Comparison of ENCODE assay signal across 8 mouse cellular contexts in the genomic region with DNA sequence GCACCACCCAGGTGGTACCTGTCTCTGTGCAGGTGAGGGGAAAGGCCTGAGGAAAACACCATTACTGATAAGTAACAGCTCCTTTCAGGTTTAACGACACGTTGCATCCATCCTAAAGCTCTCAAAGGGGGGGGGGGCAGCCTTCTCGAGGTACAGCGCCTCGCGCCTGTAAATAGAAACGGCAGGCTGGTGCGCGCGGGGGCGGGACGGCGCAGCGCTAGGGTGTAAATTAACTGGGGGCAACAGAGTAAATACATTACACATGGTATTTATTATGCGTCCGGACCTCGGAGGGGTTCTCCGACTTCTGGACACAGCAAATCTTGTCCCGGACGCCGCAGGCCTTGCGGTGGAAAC.
DNase-seq lines count a peak whose midpoint lies in the region; ATAC-seq and TF ChIP-seq lines count a peak whose summit lies in the region.

No protein-coding gene starts in this region.

- peak overlapping the region; percentile 37 for H3K4me3 ChIP-seq in kidney, postnatal 0 days (replicated peaks; ENCODE audit: low read depth, low read length)
- H3K4me3 ChIP-seq in embryonic facial prominence, embryonic 10.5 days: peak overlapping the region; percentile 59
- H3K4me3 ChIP-seq in hindbrain, embryonic 16.5 days (ENCODE audit: low read length): peak overlapping the region; percentile 44
- H3K4me3 ChIP-seq in myocyte: no peak overlapping the region

- 8% methylated on average over 22 of the region's 22 CpGs for WGBS in kidney, postnatal 0 days
- 9% methylated on average over 22 of the region's 22 CpGs for WGBS in embryonic facial prominence, embryonic 10.5 days
- 4% methylated on average over 22 of the region's 22 CpGs for WGBS in hindbrain, embryonic 16.5 days

- H3K9ac ChIP-seq in kidney, postnatal 0 days (ENCODE audit: low read depth, low read length): peak overlapping the region; percentile 54
- H3K9ac ChIP-seq in hindbrain, embryonic 16.5 days (ENCODE audit: low read depth, low read length): peak overlapping the region; percentile 65

- no peak overlapping the region for H3ac ChIP-seq in myocyte (ENCODE audit: control insufficient read depth, insufficient read length)

- H3K36me3 ChIP-seq in kidney, postnatal 0 days (ENCODE audit: insufficient read depth, low read length): no peaks in the 10 kb centered on the region
- no peaks in the 10 kb centered on the region for H3K36me3 ChIP-seq in embryonic facial prominence, embryonic 10.5 days (replicated peaks)
- H3K36me3 ChIP-seq in hindbrain, embryonic 16.5 days (ENCODE audit: control insufficient read depth, insufficient read depth, low read length): no peaks in the 10 kb centered on the region
- H3K36me3 ChIP-seq in myocyte (ENCODE audit: control insufficient read depth, insufficient read depth): no peaks in the 10 kb centered on the region

- 0 out of 2 replicates have a peak, but pooled peaks have one; percentile 25 for ATAC-seq in kidney, postnatal 0 days (replicated peaks; ENCODE audit: low FRiP score, low read depth)
- peak; percentile 12; the same call in 1 of the 2 replicates for ATAC-seq in hindbrain, embryonic 16.5 days

- DNase-seq in kidney, postnatal 0 days (ENCODE audit: low spot score): no peak
- no peak for DNase-seq in kidney, adult 18-20 months
- no peak for DNase-seq in embryonic facial prominence, embryonic 10.5 days (ENCODE audit: low spot score)
- DNase-seq in spleen, postnatal 4 days (ENCODE audit: low spot score in 2 of 2): no peak
- DNase-seq in adrenal gland, adult (ENCODE audit: inconsistent age in 2 of 2, low spot score in 1 of 2): no peak
- no peak for DNase-seq in spleen, adult 18-20 months

- H3K79me2 ChIP-seq in myocyte (ENCODE audit: control insufficient read depth, insufficient read depth): no peaks in the 10 kb centered on the region

- H3K4me2 ChIP-seq in kidney, postnatal 0 days (ENCODE audit: low read length): peak overlapping the region; percentile 66
- H3K4me2 ChIP-seq in hindbrain, embryonic 16.5 days (ENCODE audit: low read length): peak overlapping the region; percentile 68
- H3K4me2 ChIP-seq in myocyte (ENCODE audit: low read depth): peak overlapping the region; percentile 24

- no peak for TF ChIP-seq POLR2A in myocyte (IDR thresholded peaks at IDR 0.05; ENCODE audit: insufficient read length, low read depth)

- no peaks in the 10 kb centered on the region for H3K4me1 ChIP-seq in kidney, postnatal 0 days (replicated peaks; ENCODE audit: insufficient read depth, low read length)
- H3K4me1 ChIP-seq in embryonic facial prominence, embryonic 10.5 days: peaks cover 35% of the 10 kb centered on the region
- H3K4me1 ChIP-seq in hindbrain, embryonic 16.5 days (ENCODE audit: control insufficient read depth, insufficient read depth, low read depth, low read length): peaks cover 3% of the 10 kb centered on the region

- H3K9me3 ChIP-seq in kidney, postnatal 0 days (replicated peaks; ENCODE audit: low read length): no peaks in the 10 kb centered on the region
- no peaks in the 10 kb centered on the region for H3K9me3 ChIP-seq in embryonic facial prominence, embryonic 10.5 days
- H3K9me3 ChIP-seq in hindbrain, embryonic 16.5 days (ENCODE audit: control insufficient read depth, low read length): no peaks in the 10 kb centered on the region

- H3K27ac ChIP-seq in kidney, postnatal 0 days: peak overlapping the region; percentile 60
- peak overlapping the region; percentile 88 for H3K27ac ChIP-seq in embryonic facial prominence, embryonic 10.5 days (replicated peaks)
- H3K27ac ChIP-seq in hindbrain, embryonic 16.5 days (ENCODE audit: low read depth, low read length): peak overlapping the region; percentile 56; the same call in 1 of the 2 replicates

- TF ChIP-seq CTCF in kidney, postnatal 0 days (IDR thresholded peaks at IDR 0.05; ENCODE audit: low read depth): no peak

- H3K27me3 ChIP-seq in kidney, postnatal 0 days (ENCODE audit: insufficient read depth, low read length): no peaks in the 10 kb centered on the region
- H3K27me3 ChIP-seq in embryonic facial prominence, embryonic 10.5 days (replicated peaks; ENCODE audit: low read depth, poor library complexity, severe bottlenecking): peaks cover 100% of the 10 kb centered on the region
- H3K27me3 ChIP-seq in hindbrain, embryonic 16.5 days (replicated peaks; ENCODE audit: control insufficient read depth, insufficient read depth, low read length): peaks cover 13% of the 10 kb centered on the region
- H3K27me3 ChIP-seq in myocyte (ENCODE audit: control insufficient read depth, insufficient read depth, insufficient read length): no peaks in the 10 kb centered on the region

TF ChIP-seq in myocyte, 11 proteins besides CTCF, POLR2A, EP300 and RAD21:
- no peak for TF ChIP-seq MYOD1 (IDR thresholded peaks at IDR 0.05; ENCODE audit: control insufficient read depth in 1 of 3, insufficient read length in 2 of 3, low read depth in 2 of 3)
- TF ChIP-seq E2F4 (IDR thresholded peaks at IDR 0.05; ENCODE audit: insufficient read depth): no peak
- TF ChIP-seq POLR2AphosphoS2 (IDR thresholded peaks at IDR 0.05; ENCODE audit: insufficient read length, low read depth): no peak
- TF ChIP-seq SRF (IDR thresholded peaks at IDR 0.05; ENCODE audit: control insufficient read depth, insufficient read length, low read depth): no peak
- TF ChIP-seq TCF12 (IDR thresholded peaks at IDR 0.05; ENCODE audit: insufficient read depth, poor library complexity, severe bottlenecking): no peak
- TF ChIP-seq USF1 (IDR thresholded peaks at IDR 0.05; ENCODE audit: low read depth): no peak
- no peak for TF ChIP-seq REST (IDR thresholded peaks at IDR 0.05; ENCODE audit: insufficient read depth, insufficient read length)
- no peak for TF ChIP-seq CEBPB (IDR thresholded peaks at IDR 0.05; ENCODE audit: insufficient read depth, poor library complexity, severe bottlenecking)
- TF ChIP-seq MYOG (IDR thresholded peaks at IDR 0.05; ENCODE audit: control insufficient read depth in 1 of 3, insufficient read depth in 1 of 3, insufficient read length in 2 of 3, low read depth in 2 of 3): no peak
TF ChIP-seq in myocyte: peak in this region for 0.
